Mouse (Mus musculus) gastrocnemius, adult 8-10 months (tissue): ENCODE results near the gene Myocd. TPM values are rescaled to one million over a fixed set of nuclear protein-coding genes. Genes with fewer than 3 reads are reported as not detected.

ENCODE experiments used
- DNase-seq, 2 experiments: peaks; one replicate each; pipeline ENCODE4 v3.0.0; 2022; ENCODE audit warnings: low spot score in 2 of 2
- total RNA-seq, 4 experiments: library from RNA; stranded (reverse); gene quantifications; 2 replicates each; pipeline ENCODE4 v1.2.4; 2022

Gene Myocd
- 1 to 10 TPM in 2 of 4 experiments, under 1 TPM in 2; 0.39 to 1.2 (median 0.92) TPM for total RNA-seq

DNA sequence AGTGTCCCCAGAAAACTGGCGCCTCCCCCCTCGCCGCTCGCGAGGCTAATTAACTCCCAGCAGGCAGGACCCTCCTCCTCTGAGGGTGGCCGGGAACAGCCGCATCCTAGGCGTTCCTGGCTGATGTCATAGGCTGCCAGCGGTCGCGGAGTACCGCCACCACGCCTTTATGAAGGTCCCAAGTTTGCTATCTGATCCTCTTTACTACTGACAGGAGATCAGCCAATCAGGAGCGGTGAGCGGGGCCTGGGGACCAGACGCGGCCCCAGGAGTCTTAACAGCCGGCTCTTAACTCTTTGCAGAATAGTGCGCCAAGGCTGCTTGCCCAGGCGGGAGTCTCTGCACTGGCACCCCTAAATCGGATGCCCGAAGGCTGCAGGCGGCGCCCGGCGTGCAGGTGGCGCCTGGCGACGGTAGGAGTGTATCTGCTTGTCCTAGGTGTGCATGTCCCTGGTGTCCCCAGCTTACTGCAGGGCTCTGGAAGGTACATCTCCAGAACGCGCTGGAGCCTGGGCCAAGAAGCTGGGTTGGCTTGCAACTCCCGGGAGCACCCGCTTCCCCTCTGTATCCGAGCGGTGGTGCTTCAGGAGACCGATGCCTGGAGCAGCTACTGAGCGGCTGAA, at the start of gene Myocd:
Myocd (minus strand) TSS at position 139 of the 623 bp plus-strand sequence.
- DNase-seq, result no peak

DNA sequence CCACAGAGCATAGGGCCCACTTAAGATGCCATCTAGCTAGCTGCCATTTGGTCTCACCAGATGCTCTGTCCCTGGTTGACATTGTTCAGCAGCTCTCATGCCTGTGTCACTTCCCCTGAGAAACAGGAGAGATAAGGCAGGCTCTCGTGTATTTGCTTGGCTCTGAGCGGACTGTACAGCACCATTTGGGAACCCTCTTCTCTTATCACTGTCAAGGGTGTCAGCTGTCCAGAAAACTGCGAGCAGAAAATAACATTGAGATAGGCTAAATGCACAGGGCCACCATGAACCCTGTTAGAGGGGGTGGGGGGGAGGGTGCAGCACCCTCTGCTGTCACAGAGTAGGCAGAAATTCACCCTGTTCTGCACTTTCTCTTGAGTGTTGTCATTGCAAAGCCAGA, 34.0 kb upstream of the Myocd start:
- DNase-seq, result no peak

DNA sequence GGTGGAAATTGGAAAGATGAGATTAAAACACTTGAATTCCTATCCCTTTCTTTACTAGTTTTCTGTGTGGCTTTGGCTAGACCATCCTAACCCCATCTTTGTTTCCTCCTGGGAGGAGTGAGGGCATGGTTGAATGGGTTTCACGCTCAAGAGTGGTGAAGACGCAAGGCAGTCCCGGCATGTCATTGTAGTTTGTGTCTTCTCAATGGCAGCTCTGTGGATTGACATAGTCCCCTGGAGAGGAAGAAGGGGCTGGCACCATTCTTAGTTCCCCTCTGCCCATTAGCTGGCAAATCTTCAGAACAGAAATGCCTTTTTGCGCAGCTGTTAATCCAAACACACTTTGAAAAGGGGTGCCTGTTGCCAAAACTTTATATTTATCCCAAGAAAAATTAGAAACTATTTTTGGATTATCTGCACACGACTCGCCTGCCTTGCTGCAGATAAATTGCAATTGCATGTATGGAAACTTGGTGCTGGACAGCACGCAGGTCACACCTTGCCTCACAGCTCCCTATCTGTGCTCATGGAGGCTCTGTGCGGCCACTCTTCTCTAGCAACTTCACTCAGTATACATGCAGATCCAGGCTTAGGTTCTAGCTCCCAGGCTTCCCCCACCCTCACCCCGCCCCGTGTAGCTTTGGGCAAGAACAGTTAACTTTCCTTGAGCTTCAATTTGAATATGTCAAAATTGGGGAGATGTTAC, 24.5 kb upstream of the Myocd start:
- DNase-seq, result no peak

DNA sequence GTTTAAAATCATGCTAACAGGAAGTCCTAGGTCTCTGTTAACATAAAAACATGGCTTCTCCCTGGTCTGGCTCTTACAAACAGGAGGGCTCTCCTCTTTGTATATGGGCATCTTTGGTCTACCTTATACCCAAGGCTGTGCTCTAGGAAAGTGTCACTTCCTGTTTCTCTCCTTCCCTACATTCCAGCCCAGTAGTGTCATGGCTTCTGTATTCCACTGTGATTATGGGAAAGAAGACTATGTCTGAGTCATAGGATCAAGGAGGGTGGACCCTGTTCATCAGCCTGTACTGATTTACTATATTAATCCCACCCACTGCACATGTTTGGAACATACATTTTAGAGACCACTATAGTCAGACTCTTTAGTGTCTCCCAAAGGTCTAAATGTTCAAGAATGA, 23.2 kb upstream of the Myocd start:
- DNase-seq, result no peak

DNA sequence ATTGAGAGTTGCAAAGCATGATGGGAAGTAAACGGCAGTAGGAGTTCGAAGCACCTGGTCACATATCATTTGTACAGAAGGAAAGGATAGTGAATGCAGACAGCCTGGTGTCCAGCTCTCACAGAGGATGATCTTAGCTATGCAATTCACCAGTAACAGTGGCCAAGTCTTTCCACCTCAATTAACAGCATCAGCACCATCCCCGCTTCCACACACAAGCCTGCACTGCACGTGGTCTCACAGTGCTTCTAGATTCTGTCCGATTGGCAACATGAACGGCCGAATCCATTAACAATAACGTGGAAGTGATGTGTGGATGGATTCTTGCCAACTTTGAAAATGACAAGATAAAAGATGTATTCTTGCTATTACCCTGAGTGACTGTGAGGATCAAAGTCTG, 17.9 kb upstream of the Myocd start:
- DNase-seq, result no peak

DNA sequence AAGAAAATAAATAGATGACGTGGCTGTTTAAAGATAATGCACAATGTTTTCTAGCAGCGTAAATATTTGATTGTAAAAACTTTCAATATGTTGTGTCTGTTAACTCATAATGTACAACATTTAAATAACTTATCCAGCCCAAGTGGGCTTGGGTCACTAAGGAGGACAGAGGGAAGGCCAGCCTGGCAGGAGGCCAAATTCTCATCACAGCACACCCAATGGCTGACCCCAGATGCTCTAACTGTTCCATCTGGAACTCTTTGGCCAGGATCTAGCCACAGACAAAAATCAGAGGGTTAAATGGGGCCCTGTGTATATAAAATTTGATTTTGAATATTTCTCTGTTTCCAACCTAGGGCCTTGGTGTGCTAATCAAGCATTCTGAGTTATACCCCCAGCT, 16.4 kb upstream of the Myocd start:
- no peak for DNase-seq

DNA sequence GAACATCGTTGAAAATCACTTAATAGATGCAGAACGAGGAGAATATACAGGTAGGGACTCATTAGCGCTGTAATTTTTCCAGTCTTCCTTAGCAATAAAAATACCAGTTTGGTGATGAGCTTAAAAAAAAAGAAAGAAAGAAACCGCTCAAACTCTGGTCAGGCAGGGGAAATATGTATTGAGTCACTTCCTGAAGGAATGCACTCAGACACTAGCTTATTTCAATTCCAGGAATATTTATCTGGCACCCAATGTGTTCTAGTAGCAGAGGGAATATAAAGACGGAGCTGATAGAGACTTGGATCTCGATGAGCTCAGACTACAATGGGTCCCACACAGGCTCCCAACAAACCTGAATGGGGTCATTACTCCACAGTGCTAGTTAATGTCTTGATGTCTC, 5.7 kb upstream of the Myocd start:
- DNase-seq, result no peak

DNA sequence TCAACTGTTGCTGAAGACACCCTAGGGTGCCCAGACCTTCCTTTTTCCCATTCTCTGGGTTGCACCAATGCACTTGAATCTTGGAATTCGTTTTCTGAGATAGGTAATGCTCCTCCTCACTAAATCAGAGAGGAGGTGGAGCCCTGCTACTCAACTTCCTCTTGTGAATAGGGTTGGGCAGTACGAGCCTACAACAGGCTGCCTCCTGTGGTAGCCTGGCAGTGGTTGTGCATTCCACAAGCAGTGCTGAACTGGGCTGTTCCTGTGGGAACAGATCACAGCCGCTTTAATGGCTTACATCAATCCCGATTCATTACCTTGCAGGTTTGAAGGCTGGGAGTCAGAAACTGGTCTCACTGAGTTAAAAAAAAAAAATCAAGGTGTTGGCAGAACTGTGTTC, 1.2 kb upstream of the Myocd start:
- no peak for DNase-seq

DNA sequence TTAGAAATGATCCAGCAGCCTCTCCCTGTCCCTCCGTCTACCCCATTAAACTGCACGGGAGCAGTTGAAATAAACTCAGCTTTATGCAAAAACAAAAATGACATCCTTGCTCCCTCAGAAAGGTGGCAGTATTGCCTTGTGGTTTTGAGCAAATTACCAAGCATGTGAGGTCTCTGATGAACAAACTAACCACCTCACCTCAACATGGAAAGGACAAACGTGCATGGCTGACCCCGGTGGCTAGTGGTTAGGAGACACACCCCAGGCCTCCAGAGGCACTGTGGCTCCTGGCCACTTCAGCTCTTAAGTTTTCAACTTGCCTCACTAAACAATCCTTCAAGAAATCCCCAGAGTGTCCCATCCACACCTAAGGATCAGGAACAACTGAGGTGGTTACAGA, 1.5 kb downstream of the Myocd start:
- DNase-seq, result no peak

DNA sequence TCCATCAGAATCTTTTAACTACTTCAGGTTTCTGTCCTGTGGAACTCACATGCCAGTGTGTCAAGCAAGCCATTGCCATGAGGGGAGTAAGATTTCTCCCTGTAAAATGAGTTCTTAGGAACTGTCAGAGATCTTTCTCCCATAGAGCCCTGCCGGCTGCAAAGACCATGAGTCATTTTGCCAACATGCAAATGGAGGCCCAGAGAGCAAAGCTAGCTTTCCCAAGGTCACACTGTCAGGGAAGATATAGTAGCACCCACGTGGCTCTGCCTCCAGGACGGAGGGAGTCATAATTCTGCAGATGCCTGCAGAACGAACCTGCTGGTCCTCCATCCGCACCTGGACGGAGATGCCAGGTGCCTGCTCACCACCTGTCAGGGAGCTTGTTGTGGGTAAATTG, 6.3 kb downstream of the Myocd start:
- no peak for DNase-seq

DNA sequence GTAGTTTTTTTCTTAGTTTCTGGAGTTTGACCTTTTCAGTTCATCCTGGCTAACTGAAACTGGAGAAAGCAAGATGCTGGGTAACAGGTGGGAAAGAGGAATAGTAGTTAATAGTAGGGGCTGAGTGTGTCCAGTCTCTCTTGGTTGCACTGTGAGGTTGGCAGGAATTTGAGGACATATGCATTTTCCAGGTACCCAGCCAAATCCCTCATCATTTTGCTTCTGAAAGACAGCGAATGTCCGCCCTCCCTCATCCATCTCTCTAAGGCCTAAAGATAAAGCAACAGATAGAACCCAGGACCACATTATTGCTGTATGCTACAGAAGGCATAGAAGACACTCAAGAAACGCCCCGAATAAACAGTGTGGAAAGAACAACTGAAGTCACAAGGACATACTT, 10.8 kb downstream of the Myocd start:
- no peak for DNase-seq

DNA sequence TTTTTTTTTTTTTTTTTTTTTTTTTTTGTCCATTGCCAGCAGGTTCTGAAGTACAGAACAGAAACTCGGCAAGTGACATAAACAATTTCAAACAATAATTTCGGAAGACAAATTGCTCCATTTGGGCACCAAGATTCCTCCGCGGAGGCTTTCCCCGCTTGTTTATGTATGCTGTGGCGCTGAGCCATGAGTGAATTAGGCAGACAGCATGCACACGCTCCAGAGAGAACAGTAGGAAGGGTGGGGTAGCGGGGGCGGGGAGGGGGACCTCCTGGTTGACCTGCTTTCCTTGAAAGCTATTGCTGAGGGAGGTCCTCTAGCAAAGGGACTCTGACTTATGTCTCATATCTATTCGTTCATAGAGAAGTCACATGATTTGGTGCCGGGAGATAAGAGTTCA, 13.6 kb downstream of the Myocd start:
- no peak for DNase-seq

DNA sequence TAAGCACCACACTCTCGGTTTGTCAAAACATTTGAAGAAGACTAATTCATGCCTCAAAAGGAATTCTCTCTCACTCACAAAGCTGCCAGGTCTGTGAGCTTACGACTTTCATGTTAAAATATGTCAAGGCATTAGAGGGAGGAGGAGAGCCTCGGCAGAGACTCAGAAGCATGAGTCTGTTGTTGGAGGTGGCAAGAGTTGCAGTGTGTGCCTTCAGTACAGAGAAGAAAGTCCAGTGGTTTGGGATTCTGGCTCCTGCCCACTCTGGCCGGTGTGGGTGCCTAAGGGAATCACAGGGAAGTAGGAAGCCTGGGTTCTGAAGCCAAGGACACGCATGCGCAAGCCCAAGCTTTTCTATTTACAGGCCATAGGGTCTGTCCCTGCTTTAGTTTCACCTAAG, 14.2 kb downstream of the Myocd start:
- DNase-seq, result no peak

DNA sequence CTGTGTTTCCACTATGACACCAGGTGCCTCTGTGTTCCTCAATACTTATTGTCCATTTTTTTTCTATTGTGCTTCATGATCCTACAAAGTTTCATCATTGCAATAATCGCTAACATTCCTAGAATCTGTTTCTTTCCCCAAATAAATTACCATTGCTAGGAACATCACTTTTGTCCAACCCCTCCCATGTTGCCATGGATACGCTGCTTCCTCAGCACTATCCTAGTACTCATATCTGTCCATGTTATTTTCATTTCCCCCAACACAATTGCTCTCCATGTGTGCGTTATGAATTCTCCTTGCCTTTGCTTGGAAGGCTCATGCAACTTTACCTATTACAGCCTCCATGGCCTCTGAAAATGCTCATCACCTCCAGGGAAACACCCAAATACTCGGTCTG, 19.4 kb downstream of the Myocd start:
- DNase-seq, result no peak

DNA sequence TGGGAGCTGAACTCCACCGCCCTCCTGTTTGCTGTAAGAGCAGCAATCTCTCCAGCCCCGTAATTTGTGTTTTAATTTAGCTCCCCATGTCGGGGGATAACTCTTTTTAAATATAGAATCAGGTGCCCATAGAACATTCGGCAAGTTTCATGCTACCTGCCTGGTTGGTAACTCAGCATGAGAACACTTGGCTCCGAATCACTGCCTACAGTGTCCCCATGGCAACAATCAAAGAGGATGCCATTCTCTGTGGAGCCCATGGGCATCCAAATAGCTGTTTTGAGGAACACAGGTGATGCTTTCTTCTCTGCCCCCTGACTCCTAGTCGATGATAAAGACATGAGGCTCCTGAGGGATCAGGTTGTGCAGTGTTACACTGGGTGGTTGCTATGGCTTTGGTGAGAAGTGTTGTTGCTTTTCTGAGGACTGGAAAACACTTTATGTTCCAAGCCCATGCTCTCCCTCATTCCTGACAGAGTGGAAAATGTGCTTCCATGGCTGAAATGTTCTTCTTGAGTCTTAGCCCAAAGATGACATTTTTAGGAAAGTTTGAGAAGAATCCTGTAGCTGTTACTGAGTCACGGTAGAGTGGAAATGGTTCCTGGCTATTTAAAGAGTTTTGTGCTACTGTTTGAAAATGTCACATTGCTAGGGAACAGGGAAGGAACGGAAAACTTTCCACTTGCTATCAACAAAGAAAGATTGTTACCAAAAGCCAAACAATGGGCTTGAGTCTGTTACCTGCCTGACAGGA, 23.3 kb downstream of the Myocd start:
- no peak for DNase-seq

DNA sequence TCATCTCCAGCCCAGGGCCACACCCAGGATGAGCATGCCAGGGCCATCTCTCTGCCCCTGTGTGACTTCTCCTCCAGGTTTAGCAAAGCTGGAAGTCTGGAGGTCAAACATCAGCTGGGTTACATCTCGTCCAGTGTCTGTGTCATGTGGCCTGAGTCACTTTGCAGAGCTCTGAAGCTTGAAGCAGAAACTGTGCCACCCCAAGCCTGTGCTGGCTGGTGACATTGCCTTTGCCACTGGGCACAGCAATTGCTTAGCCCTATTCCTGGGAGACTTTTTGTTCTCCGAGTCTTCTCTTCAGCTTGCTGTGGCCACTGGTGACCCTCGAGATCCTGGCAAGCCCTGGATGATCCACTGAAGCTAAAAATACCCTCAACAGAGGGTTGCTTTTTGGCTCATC, 26.2 kb downstream of the Myocd start:
- no peak for DNase-seq

DNA sequence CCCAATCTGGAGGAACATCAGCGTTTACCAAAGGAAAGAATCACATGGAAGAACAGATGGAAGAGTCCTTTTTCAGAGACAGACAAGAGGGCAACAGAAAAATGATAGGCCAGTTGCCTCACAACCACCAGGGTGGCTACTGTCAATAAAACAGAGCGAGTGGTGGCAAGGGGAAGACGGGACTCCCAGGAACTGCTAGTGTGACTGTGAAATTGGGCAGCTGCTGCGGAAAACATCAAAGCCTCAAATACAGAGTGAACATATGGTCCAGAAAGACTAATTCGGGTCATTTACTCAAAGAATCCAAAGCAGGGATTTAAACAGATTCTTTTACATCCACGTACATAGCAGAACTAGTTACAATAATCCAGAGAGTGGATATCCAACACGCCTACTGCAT, 29.3 kb downstream of the Myocd start:
- DNase-seq, result no peak

DNA sequence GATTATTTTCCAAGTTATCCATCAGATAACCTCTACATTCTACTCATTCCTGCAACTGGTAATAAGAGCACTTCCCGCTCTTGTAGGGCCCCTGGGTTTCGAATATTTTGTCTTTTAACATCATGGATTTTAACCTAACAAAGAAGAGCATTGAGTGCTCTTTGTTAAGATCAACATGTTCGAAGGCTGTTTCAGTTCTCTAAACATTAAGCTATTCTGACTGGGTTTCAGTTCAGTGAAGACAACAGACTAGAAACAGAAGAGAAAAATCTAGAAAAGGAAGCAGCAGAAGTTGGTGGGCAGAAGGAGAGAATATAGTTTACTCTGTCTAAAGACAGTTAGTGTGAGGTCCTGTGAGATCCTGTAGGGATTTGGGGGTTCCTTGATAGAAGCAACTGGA, 31.9 kb downstream of the Myocd start:
- no peak for DNase-seq

DNA sequence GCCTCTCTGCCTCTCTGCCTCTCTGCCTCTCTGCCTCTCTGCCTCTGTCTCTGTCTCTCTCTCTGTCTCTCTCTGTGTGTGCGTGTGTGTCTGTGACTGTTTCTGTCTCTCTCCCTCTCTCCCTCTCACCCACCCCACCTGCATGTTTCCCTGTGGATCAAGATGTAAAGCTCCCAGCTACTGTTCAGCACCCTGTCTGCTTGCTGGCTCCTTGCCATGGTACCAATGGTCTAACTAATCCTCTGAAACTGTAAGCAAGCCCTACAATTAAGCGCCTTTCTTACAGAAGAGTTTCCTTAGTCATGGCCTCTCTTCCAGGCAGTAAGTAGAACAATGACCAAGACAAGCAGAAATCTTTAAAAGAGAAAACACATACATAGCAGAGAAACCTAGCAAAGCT, 32.9 kb downstream of the Myocd start:
- DNase-seq, result no peak

DNA sequence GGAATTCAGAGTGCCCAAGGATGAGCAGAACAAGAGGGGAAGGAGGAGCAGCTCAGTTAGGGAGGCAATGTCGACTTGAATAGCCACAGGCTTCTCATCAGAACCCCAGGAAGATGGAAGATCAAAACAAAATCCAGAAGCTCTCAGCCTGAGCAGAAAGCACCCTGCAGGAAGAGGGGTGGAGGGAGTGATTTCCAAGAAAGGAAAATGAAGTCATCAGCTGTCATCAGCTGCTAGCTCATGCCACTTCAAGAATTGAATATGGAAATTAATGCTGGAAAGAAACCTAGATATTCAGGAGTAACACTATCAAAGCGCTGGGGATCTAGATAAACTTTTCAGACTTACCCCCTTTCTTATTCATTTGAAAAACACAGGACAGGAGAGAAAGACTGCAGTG, 34.4 kb downstream of the Myocd start:
- no peak for DNase-seq

DNA sequence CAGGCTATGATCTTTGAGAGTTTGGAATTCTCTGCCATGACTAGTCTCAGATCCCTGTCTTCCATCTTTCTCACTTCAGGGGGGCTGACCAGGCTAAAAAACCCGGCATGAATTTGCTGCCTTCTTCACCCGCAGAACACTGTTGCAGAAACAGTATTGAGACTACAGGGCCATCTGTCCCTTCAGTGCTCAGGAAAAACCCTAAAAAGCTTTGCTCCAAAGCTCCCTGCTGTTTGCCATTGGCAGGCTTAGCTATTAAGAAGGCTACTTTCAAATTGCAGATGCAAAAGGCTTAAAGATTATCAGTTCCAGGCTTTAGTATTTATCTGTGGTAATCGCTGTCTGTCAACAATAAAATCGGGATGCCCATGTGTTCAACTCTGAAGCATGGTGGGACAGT, 38.0 kb downstream of the Myocd start:
- no peak for DNase-seq

DNA sequence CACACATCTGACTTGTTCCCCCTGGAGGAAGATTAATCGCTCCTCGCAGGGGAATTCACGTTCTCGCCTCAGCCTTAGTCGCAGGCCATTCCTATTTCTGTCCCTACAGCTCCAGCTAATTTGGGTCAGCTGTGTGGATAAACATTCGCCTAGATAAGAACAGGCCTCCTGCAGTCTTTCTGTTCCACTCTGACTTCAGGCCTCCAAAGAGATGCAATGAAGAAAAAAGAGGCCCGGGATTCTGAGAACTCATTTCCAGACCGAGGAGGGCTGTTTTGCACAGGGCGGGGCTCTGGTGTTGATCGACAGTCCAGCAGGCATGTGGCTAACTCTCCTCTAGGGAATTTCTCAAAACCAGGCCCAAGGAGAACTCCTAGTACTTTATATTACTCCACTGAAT, 43.0 kb downstream of the Myocd start:
- no peak for DNase-seq
